Mouse (Mus musculus): Measurements from ENCODE around the gene Cd44. TPM values are rescaled to one million over a fixed set of nuclear protein-coding genes. Genes with fewer than 3 reads are reported as not detected.
A peak's percentile ranks its signal among the peaks of the same experiment; 100 is the strongest.

Gene Cd44
- polyA plus RNA-seq, 1 experiment = 77.1 TPM

GRCm38 (mm10) chr2:102829201-102829600 is 72.3 kb downstream of the Cd44 start:
- Histone ChIP-seq H3K27me3 (ENCODE audit: control insufficient read depth, insufficient read depth, insufficient read length) (no peaks in the 10 kb centered on the region), H3K4me3 (no peak overlapping the region), H3K79me2 (ENCODE audit: control insufficient read depth, insufficient read depth) (peaks cover 42% of the 10 kb centered on the region), H3ac (ENCODE audit: control insufficient read depth, insufficient read length) (no peak overlapping the region), H3K4me2 (ENCODE audit: low read depth) (no peak overlapping the region), H3K36me3 (ENCODE audit: control insufficient read depth, insufficient read depth) (peaks cover 94% of the 10 kb centered on the region)
- TF ChIP-seq REST (IDR thresholded peaks at IDR 0.05; ENCODE audit: insufficient read depth, insufficient read length) = no peak
- TF ChIP-seq CEBPB (IDR thresholded peaks at IDR 0.05; ENCODE audit: insufficient read depth, poor library complexity, severe bottlenecking) = no peak
- TF ChIP-seq TCF3 (IDR thresholded peaks at IDR 0.05; ENCODE audit: insufficient read length, low read depth) = no peak
- no peak for TF ChIP-seq MYOG (IDR thresholded peaks at IDR 0.05; ENCODE audit: control insufficient read depth in 1 of 3, insufficient read depth in 1 of 3, insufficient read length in 2 of 3, low read depth in 2 of 3)
- no peak for TF ChIP-seq POLR2AphosphoS2 (IDR thresholded peaks at IDR 0.05; ENCODE audit: insufficient read length, low read depth)

GRCm38 (mm10) chr2:102828381-102828780 is 73.1 kb downstream of the Cd44 start:
- Histone ChIP-seq H3K36me3 (ENCODE audit: control insufficient read depth, insufficient read depth) (peaks cover 95% of the 10 kb centered on the region), H3K79me2 (ENCODE audit: control insufficient read depth, insufficient read depth) (peaks cover 34% of the 10 kb centered on the region), H3K4me3 (no peak overlapping the region), H3K4me2 (ENCODE audit: low read depth) (peak overlapping the region; percentile 3), H3K27me3 (ENCODE audit: control insufficient read depth, insufficient read depth, insufficient read length) (no peaks in the 10 kb centered on the region), H3ac (ENCODE audit: control insufficient read depth, insufficient read length) (no peak overlapping the region)
- TF ChIP-seq SRF (IDR thresholded peaks at IDR 0.05; ENCODE audit: control insufficient read depth, insufficient read length, low read depth) (no peak), USF1 (IDR thresholded peaks at IDR 0.05; ENCODE audit: low read depth) (no peak)

- H3K27me3 ChIP-seq (ENCODE audit: control insufficient read depth, insufficient read depth, insufficient read length) = no peaks in the 10 kb centered on the region
- peaks cover 95% of the 10 kb centered on the region for H3K36me3 ChIP-seq (ENCODE audit: control insufficient read depth, insufficient read depth)
- H3K4me2 ChIP-seq (ENCODE audit: low read depth) = no peak overlapping the region
- H3K4me3 ChIP-seq = no peak overlapping the region
- no peak for TF ChIP-seq USF1 (IDR thresholded peaks at IDR 0.05; ENCODE audit: low read depth)
- TF ChIP-seq MYOG (IDR thresholded peaks at IDR 0.05; ENCODE audit: control insufficient read depth in 1 of 3, insufficient read depth in 1 of 3, insufficient read length in 2 of 3, low read depth in 2 of 3) = no peak
- no peak for TF ChIP-seq TCF3 (IDR thresholded peaks at IDR 0.05; ENCODE audit: insufficient read length, low read depth)
- TF ChIP-seq TCF12 (IDR thresholded peaks at IDR 0.05; ENCODE audit: insufficient read depth, poor library complexity, severe bottlenecking) = no peak
- TF ChIP-seq POLR2AphosphoS2 (IDR thresholded peaks at IDR 0.05; ENCODE audit: insufficient read length, low read depth) = no peak
- no peak for TF ChIP-seq MYOD1 (IDR thresholded peaks at IDR 0.05; ENCODE audit: control insufficient read depth in 1 of 3, insufficient read length in 2 of 3, low read depth in 2 of 3)
- TF ChIP-seq MAX (IDR thresholded peaks at IDR 0.05; ENCODE audit: low read depth) = no peak
- no peak overlapping the region for H3ac ChIP-seq (ENCODE audit: control insufficient read depth, insufficient read length)
- peaks cover 34% of the 10 kb centered on the region for H3K79me2 ChIP-seq (ENCODE audit: control insufficient read depth, insufficient read depth)
Observed at GRCm38 (mm10) chr2:102827841-102828240, 73.6 kb downstream of the Cd44 start.

- Histone ChIP-seq H3K4me2 (ENCODE audit: low read depth) (no peak overlapping the region), H3K27me3 (ENCODE audit: control insufficient read depth, insufficient read depth, insufficient read length) (no peaks in the 10 kb centered on the region), H3K79me2 (ENCODE audit: control insufficient read depth, insufficient read depth) (peaks cover 18% of the 10 kb centered on the region), H3K4me3 (no peak overlapping the region), H3K36me3 (ENCODE audit: control insufficient read depth, insufficient read depth) (peaks cover 96% of the 10 kb centered on the region), H3ac (ENCODE audit: control insufficient read depth, insufficient read length) (no peak overlapping the region)
- TF ChIP-seq MAX (IDR thresholded peaks at IDR 0.05; ENCODE audit: low read depth) (no peak), POLR2AphosphoS2 (IDR thresholded peaks at IDR 0.05; ENCODE audit: insufficient read length, low read depth) (peak; percentile 44), POLR2A (IDR thresholded peaks at IDR 0.05; ENCODE audit: insufficient read length, low read depth) (no peak)
Observed at GRCm38 (mm10) chr2:102825961-102826633, 75.4 kb downstream of the Cd44 start.

- H3ac ChIP-seq (ENCODE audit: control insufficient read depth, insufficient read length) = no peak overlapping the region
- TF ChIP-seq MYOD1 (IDR thresholded peaks at IDR 0.05; ENCODE audit: control insufficient read depth in 1 of 3, insufficient read length in 2 of 3, low read depth in 2 of 3) (no peak), MAX (IDR thresholded peaks at IDR 0.05; ENCODE audit: low read depth) (no peak), E2F4 (IDR thresholded peaks at IDR 0.05; ENCODE audit: insufficient read depth) (no peak), USF1 (IDR thresholded peaks at IDR 0.05; ENCODE audit: low read depth) (no peak), MYOG (IDR thresholded peaks at IDR 0.05; ENCODE audit: control insufficient read depth in 1 of 3, insufficient read depth in 1 of 3, insufficient read length in 2 of 3, low read depth in 2 of 3) (no peak), SRF (IDR thresholded peaks at IDR 0.05; ENCODE audit: control insufficient read depth, insufficient read length, low read depth) (no peak), TCF12 (IDR thresholded peaks at IDR 0.05; ENCODE audit: insufficient read depth, poor library complexity, severe bottlenecking) (no peak), POLR2A (IDR thresholded peaks at IDR 0.05; ENCODE audit: insufficient read length, low read depth) (no peak), REST (IDR thresholded peaks at IDR 0.05; ENCODE audit: insufficient read depth, insufficient read length) (no peak)
- no peaks in the 10 kb centered on the region for H3K79me2 ChIP-seq (ENCODE audit: control insufficient read depth, insufficient read depth)
- H3K36me3 ChIP-seq (ENCODE audit: control insufficient read depth, insufficient read depth) = peaks cover 99% of the 10 kb centered on the region
- H3K4me2 ChIP-seq (ENCODE audit: low read depth) = no peak overlapping the region
- no peak overlapping the region for H3K4me3 ChIP-seq
- no peaks in the 10 kb centered on the region for H3K27me3 ChIP-seq (ENCODE audit: control insufficient read depth, insufficient read depth, insufficient read length)
Observed at GRCm38 (mm10) chr2:102822036-102822435, 79.4 kb downstream of the Cd44 start.

All from myocyte (in vitro differentiated cells).